Mouse (Mus musculus) neural tube, embryonic 10.5 days (tissue): ENCODE results near the gene Donson.

ENCODE experiments used
- DNase-seq: peaks from one replicate; pipeline ENCODE4 v3.0.0-alpha.2; 2017; ENCODE audit warnings: low spot score; ENCODE audit errors: extremely low spot score

Gene Donson

DNA sequence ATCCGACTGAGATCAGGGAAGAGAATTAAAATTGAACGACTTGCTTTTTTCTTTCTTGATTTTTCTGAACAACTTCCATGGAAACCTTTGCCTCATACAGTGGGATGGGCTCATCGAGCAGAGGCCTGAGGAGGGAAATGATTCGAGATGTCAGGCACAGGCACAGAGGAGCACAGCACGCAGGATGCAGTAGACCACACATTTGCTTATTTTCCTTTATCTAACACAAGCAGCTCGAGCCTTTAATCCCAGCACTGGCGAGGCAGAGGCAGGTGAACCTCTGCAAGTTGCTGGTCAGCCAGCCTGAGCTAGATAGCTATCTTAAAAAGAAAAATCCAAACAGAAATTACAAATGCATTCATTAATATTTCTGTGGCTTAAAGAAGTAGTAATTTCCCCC is 1.2 kb upstream of the Donson start:
- no peak for DNase-seq

DNA sequence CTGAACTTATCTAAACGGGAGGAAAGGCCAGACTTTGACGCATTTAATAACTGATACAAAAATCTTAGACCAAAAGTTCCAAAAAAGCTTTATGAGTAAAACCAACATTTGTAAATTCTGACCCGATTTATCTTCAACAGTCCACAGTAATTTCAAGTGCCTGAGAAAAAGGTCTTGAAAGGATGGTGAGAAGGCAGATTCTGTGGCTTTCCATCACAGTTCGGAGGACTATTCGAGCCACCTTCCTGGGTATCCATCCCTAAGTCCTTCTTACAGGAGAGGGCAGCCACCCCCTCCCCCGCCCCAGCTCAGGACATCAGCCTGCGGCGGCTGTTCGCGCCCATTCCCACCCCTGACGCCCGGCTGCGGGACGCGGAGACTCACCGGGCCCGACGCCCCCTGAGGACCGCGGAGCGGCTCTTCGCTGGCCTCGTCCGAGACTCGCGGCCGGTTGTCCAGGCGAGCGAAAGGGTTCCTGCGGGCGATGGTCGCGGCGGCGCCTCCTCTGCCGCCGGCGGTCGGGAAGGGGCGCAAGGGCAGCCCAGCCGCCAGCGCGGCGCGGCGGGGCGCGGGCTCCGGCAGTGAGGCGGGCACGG is 449 bp downstream of the Donson start:
- DNase-seq: no peak

DNA sequence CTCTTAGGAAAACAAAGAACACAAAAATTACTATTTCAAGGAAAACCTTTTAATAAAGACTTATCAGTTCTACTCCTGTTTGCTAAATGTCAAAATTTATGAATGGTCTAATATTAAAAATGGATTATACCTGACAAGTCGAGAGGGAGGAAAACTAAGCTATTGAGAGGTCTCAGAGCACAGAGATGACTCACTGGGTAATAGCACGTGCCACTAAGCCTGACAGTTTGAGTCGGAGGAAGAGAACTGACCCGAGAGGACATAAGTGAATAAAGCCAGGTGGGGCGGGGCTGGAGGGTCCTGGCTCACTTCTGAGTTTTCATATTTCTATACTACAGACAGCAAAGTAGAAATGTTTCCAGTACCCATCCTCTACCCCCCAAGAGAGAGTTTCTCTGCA is 2.2 kb downstream of the Donson start:
- no peak for DNase-seq

DNA sequence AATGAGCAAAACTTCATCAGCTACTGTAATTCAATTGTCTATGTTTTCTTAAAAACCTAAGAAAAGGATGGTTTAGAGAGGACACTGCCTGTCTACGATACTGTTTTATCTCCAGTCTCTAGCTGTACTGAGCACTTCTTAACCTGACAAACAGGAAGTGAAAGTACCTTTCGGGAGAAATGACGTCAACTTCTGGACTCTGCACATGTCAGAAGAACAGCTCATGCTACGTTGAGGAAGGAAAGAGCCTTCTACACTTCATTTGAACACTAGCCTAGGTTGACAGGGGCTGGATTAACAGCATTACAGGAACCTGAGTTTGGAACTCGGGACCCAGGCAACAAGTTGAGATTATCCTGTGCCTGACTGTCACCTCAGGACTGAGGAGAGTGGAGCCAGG is 3.0 kb downstream of the Donson start:
- no peak for DNase-seq

DNA sequence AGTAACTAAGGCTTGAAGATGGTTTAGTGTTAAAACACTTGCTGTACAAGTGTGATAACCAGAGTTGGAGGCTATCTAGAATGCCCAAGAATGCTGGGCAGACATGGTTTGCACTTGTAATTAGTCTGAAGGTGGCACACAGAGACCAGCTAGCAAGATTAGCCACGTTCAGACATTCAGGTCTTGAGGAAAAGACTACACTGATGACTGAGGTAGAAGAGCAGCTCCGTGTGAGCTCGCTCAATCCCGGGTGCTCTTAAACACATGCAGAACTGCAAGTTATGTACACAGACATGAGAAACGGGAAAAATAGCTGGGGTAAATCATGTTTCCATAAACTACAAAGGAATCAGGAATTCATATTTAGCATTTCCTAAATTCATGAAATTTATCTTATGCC is 7.9 kb downstream of the Donson start:
- no peak for DNase-seq

DNA sequence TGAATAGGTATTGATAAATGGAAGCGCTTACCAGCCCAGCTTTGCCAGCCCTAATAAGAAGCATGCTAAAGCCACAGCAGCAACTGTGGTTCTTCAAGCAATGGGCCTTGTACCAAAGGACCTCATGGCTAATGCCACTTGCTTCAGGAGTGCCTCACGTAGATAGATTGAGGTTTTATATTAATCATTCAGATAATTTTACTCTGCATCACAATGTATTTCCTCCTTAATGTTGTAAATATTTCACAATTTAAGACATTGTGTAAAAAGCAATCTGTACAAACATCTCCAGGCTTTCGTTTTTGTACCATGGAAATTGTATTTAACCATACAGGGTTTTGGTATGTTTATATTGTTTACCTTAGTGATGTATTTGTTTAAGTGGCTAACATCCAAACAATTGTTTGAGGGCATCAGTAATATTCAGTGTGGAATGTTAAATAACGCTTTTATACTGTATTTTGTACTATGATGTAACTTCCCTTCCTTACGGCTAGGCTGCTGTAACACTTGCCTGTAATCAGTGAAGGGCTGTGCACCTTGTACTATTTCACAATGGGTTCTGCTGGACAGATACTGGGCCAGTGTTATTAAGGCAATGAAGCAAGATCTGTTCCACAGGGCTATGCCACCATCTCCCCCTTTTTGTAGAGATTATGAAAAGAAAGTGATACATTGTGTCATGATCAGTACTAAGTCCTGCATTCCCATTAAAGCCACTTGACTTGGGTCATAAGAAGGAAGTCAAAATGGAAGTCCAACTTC is 10.2 kb downstream of the Donson start:
- DNase-seq: no peak

DNA sequence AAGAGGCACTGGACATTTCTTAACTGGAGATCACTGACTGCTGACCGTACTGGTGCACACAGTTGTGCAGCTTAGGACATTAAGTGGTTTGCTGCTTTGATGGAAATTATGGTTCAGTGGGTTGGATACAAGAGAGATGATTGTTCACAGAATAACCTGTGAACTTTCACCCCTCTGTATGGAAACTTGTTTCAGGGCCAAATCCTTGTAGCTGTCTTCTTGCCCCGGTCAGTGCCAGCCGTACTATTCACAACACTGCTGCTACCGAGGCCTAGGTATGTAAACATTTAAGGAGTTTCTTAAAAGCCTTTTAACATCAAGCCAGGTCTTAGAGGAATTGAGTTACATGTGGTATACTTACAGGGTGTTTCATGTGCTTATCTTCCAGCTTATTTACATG is 14.1 kb downstream of the Donson start:
- DNase-seq: no peak

DNA sequence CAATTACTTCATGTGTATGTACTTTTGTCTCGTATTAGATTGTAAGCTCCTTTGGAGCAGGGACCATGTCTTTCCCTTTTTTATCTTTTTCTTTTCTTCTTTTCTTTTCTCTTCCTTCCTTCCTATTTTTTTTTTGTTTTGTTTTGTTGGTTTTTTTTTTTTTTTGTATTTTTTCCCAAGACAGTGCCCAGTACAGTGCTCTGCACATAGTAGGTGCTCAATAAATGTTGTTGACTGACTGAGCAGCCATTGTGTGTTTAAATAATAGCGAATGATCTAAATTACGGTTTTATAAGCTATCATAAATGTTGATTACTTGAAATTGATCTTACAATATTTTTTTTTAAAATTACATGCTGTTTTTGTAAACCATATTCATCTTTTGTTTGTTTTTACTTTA is 24.8 kb downstream of the Donson start:
- DNase-seq: no peak

DNA sequence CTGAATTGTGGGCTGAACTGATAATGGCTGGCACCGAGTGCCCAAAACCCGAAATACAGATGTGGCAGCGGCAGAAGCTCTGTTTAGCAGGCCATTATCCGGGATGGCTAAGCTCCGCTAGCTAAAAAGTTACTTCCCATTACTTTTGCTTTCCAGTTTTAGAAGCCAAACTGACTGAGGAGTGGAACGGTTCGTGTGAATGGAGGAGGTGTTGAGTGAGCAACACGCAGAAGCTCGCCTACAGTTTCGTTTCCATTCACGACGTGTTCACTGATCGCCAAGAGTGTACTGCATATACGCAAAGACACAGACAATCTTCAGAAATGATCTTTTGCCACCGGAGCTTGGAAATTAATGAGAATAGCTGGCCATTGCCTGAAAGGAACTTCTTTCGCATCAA is 26.2 kb downstream of the Donson start:
- DNase-seq: no peak

DNA sequence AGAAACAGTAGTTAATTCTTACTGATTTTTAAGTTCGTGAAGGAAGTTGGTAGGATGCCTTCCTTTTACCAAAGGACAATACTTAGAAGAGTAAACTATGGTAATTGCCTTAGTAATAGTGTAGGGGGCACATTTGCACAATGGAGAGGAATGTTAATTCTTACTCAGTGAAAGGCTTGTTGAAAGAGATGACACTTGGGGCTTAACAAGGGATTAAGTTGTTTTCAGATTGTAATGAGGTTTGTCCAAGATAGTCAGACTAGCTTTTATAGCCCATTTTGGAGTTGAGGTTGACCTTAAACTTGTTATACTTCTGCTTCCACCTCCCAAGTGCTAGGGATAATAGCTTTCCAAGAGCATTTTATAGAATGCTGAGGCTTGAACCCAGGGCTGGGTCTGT is 27.2 kb downstream of the Donson start:
- DNase-seq: no peak

DNA sequence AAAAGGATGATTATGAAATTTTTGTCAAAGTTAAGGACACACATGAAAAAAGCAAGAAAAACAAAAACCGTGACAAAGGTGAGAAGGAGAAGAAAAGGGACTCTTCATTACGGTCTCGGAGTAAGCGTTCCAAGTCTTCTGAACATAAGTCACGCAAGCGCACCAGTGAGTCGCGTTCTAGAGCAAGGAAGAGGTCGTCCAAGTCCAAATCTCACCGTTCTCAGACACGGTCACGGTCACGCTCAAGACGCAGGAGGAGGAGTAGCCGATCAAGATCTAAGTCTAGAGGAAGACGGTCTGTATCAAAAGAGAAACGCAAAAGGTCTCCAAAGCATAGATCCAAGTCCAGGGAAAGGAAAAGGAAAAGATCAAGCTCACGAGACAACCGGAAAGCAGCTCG is 28.8 kb downstream of the Donson start:
- no peak for DNase-seq

DNA sequence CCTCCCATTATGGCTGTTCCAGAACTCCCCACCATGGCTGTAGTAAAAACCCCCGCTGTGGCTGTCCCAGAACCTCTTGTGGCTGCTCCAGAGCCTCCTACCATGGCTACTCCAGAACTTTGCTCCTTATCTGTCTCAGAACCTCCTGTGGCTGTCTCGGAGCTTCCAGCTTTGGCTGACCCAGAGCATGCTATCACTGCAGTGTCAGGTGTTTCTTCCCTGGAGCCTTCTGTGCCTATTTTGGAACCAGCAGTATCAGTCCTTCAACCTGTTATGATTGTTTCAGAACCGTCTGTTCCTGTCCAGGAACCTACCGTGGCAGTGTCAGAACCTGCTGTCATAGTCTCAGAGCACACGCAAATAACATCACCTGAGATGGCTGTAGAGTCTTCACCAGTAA is 30.1 kb downstream of the Donson start:
- DNase-seq: no peak

DNA sequence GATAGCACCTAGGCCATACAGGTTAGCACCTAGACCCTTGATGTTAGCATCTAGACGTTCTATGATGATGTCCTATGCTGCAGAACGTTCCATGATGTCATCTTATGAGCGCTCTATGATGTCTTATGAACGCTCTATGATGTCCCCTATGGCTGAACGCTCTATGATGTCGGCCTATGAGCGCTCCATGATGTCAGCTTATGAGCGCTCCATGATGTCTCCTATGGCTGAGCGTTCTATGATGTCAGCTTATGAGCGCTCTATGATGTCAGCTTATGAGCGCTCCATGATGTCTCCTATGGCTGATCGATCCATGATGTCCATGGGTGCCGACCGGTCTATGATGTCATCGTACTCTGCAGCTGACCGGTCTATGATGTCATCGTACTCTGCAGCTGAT is 31.3 kb downstream of the Donson start:
- DNase-seq: no peak

DNA sequence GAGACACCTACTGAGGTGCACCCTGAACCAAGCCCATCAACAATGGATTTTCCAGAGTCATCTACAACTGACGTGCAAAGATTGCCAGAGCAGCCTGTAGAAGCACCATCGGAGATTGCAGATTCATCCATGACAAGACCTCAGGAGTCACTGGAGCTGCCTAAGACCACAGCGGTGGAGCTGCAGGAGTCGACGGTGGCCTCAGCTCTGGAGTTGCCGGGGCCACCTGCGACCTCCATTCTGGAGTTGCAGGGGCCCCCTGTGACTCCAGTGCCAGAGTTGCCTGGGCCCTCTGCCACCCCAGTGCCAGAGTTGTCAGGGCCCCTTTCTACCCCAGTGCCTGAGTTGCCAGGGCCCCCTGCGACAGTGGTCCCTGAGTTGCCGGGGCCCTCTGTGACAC is 33.3 kb downstream of the Donson start:
- DNase-seq: no peak

DNA sequence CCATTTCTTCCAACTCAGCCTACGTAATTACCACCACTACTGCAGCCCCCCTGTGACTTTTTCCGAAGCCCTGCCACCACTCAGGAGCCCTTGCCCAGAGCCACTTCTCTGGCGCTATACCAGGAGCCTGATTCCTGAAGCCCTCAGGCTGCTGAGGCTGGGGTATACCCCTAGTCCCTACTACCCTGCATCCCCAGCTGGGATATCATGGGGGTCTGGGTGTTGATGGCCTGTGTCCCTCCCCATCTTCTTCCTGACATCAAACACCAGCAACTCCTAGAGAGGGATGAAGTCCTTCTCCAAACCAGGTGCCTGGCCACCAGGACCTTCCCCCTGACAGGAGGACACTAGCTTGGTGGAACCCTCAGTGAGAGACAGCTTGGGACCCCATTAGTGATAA is 36.4 kb downstream of the Donson start:
- DNase-seq: no peak

DNA sequence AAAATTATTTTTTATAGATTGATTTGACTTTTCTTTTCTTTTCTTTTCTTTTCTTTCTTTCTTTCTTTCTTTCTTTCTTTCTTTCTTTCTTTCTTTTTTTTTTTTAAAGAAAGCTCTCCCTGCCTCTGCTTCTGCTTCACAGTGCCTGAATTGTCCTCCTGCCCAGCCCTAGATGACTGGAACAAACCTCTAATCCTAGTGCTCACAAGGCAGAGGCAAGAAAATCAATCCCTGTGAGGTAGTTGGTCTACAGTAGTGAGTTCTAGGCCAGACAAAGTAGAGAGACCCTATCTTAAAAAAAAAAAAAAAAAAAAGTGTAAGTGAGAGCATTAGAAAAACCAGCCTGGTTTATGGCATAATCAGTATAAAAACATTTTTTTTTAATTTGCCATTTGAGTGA is 38.8 kb downstream of the Donson start:
- no peak for DNase-seq

DNA sequence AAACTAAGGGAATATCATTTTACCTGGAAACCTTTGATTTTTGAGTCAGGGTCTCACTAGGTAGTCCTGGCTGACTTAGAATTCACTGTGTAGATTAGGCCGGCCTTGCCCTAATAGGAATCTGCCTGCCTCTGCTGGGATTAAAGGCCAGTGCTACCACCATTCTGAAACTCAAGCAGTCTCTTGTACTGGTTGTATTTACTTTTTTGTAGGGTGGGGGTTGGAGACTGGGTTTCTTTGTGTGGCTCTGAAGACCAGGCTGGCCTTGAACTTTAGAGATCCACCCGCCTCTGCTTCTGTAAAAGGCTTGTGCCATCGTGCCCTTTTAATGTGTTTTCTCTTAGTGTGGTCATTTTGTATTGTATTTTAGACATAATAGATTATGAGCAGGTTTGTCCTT is 39.3 kb downstream of the Donson start:
- DNase-seq: no peak

DNA sequence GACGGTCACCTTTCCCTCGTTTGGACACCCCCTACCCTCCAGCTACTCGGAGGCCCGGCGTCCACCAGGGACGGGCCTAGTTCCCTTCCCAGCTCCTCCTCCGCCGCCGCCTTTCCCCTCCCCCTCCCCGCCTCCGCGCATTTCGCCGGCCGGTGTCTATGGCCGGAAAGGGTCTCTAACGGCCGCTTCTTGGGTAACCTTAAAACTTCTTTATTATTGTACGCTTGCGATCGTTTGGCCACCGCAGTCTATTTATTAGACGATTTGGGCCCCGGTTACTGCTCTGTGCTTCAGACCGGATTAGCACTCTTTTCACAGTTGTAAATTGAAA is 40.4 kb downstream of the Donson start:
- DNase-seq: peak; percentile 85

DNA sequence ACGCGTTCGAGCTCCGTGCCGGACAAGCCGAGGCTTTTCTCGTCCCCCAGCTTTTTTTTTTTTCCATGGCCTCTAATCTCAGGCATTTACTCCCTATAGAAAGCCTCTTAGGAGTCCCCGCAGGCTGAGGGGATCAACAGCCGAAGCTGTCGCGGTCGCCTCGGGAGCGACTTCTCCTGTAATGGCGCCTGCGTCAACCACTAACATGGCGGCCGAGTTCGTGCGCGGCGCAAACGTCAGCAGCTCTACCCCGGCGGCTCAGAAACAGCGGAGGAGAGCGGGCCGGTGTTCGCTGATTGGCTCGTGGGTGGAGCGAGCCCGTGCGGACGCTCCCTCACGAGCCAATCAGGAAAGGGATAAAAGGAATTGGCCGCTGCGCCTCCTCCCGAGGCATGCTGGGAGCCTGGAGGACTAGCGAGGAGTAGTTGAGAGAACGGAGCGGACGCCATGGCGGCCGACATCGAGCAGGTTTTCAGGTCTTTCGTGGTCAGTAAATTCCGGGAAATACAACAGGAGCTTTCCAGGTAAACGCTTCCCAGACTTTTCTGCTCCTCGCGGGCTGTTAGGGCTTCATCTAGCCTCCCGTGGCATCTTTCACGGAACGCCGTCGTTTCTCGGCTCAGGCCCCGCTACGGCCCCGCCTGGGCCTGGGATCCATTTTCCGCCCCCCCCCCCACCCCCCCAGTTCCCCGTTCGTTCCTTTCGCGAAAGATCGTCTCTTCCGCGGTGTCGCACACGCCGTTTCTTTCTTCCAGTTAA is 40.9 kb downstream of the Donson start, which contains the start of gene Son:
Son (plus strand) TSS at position 46 of the 759 bp plus-strand sequence.
- peak; percentile 90 for DNase-seq

DNA sequence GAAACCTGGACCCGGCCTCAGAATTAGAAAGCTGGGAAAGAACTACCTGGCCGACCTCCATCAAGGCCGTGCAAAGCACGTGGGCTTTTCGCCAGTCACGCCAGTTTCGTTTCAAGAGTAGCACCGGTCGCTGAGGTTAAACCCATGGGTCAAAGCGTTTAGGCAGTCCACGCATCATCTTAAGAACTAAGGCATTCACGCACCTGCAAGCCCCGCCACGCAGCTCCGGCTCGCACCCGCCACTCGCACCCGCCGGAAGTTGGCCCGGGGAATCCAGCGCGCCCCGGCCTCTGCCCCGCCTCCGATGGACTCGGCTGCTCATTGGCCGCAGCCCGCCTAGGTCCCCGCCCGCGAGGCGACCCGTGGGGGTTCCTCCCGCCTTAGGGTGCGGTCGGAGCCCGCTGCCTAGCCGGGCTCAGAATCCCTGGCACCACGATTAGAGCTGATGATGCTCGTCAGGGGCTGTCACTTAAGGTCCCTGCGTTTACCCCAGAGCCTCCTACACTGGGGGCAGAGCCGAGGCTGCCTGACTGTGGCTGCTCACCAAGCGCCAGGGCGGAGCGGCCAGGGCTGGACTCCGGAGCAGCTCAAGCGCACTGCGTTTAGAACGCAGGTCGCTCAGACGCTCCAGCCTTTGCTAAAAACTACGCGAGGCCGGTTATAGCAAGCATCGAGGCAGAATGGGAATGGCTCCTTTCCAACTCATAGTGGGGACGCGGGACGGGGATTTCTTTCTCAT is 41.7 kb downstream of the Donson start, which contains the start of gene Gart:
Gart (minus strand) TSS at position 272 of the 739 bp plus-strand sequence.
- peak; percentile 92 for DNase-seq

DNA sequence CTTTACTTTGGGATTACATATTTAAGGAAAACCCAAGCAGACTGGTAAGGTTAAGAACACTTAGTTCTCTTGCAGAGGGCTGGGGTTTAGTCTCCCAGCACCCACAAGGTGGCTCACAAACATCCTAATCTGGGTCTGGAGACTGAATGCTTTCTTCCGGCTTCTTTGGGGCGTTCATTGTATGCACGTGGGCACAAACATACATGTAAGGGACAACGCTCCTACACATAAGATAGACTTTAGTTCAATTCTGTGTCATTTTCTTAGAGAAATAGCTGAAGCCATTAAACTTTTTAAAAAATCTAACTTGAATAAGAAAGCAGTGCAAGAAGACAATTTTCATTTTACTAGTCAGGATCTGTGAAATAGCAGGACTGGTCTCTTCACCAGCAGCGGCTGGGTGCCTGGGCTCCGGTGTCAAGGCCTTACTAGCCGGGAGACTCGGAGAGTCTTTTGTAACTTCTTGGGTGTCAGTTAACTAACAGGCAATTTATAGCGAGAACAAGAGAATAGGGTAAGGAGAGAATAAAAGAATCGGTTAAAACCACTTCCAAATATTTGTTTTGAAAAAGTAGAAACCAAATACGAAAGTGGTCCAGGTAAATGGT is 42.5 kb downstream of the Donson start:
- no peak for DNase-seq
